Mouse (Mus musculus) adrenal gland, adult 8-10 months (tissue): ENCODE measurements around the gene Dnajb5. TPM values are rescaled to one million over a fixed set of nuclear protein-coding genes. Genes with fewer than 3 reads are reported as not detected.
"Not testable (repeated sequence)": the region's sequence is repeated elsewhere in the genome, so short reads cannot be mapped to it uniquely, and the experiment has no call there.

Experiments used
- DNase-seq: peaks from one replicate; pipeline ENCODE4 v3.0.0; 2022
- total RNA-seq, 4 experiments: library from RNA; stranded (reverse); gene quantifications; 2 replicates each; pipeline ENCODE4 v1.2.4; 2022

The Dnajb5 gene
- total RNA-seq, 4 experiments from 2014 or later: 12.9 to 20.5 (median 18.2) TPM

GRCm38 (mm10) chr4:42973868-42974267 lies 24.3 kb downstream of the Dnajb5 start:
- DNase-seq: no peak

GRCm38 (mm10) chr4:42978062-42978461 lies 28.4 kb downstream of the Dnajb5 start:
- DNase-seq: no peak

- not testable (repeated sequence) for DNase-seq
These were observed 30.9 kb downstream of the Dnajb5 start for GRCm38 (mm10) chr4:42980467-42980866.

GRCm38 (mm10) chr4:42988296-42988695 lies 38.7 kb downstream of the Dnajb5 start:
- no peak for DNase-seq

GRCm38 (mm10) chr4:42998022-42998421 lies 48.4 kb downstream of the Dnajb5 start:
- DNase-seq: no peak

DNA sequence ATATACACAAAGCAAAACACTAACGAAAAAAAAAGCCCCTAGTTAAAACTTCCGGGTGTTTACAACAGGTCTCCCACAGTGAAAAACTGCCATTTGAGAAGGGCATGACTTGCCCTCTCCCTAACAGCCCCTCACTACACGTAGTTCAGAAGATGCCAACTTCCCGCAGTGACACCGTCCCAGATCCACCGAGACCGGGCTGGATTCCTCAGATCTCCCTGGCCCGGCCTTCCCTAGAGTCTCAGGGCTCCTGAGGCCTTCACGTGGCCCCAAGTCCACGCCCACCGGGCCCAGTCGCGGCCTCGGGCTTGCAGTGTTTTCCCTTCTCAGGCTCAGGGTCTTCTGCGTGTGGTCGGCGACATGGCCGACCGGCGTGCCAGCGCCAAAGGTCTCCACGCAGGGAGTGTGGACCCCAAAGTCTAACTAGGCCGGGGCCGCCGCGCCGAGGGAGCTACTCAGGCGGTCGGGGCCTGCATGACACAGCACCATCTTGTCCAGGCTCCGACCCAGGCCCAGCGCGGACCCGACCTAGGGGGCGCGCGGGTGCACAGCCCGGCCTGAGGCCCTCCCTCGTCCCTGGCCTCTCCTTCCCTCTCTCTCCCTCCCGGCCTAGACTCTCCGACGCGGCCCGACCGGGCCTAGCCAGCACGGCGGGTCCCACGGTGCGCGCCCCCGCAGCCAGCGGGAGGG lies 50.0 kb downstream of the Dnajb5 start:
- DNase-seq: peak; percentile 80

DNA sequence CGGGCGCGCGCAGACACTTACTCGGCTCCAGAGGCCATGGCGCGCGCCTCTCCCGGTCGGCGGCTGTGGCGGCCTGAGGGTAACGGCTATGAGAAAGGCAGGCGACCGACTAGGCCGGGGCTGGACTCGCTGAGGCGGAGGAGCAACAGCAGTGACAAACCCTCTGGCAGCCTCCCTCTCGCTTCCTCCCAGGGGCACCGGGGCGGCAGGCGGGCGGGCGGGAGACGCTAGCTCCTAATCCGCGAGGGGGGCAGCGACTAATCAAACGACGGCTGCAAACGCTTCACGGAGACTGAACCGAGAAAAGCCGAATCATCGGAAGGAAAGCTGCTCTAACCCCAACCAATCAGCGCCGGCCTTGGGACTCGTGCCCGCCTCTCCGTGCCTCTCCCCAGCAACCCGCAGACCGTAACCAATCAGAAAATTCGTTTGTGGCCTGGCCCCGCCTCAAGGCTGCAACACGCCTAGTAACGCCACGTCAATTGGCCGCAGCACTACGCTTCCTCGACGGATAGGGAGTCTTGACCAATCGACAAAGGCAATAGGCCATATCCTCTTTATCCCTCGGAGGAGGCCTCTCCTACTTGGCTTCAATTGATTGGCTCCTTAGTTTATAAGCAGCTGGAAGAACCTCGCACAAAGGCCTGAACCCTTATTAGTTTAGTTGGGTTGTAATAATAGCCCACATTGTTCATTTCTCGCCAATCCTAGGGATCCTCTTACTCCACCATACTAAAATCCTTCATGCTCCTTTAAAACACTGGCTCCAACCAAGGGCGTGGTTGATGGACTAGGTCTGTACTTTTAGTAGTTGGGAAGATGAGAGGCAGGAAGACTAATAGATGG lies 50.8 kb downstream of the Dnajb5 start, which contains the start of gene Vcp:
TSS of gene Vcp (minus strand) at position 367 of the 846 bp plus-strand sequence.
- peak; percentile 99 for DNase-seq

GRCm38 (mm10) chr4:43001272-43001671 lies 51.7 kb downstream of the Dnajb5 start:
- no peak for DNase-seq

DNA sequence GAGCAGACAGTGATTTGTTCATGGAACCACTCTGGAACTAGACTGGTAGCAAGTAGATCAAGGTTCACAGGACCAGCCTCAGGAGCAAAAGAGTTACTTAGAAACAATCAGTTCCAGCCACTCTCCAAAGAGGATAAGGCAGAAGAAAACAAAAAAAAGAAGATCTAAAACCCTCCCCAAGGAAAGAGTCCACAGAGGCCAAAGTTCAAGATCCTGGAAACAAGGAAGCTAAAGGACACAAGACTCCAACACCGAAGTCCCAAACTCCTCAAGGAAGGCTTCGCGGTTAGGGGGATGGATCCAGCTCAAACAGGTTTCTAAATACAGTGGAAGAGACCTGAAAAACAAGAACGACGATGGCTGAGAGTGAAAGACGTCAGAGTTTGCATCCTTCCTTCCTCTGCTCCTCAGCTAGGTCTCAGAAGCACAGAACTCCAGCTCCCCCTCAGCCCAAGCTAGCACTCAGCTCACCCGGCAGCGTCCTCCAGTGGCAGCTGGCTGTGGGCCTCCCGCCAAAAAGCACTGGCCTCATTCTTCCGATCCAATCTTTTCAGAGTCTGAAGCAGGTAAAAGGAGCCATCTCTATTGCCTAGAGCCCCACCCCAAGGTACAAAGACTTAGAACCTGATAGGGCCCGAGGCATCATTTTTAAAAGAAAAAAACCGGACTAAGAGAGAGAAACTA lies 53.3 kb downstream of the Dnajb5 start:
- no peak for DNase-seq

GRCm38 (mm10) chr4:43004951-43005350 lies 55.3 kb downstream of the Dnajb5 start:
- no peak for DNase-seq

GRCm38 (mm10) chr4:43005765-43006164 lies 56.2 kb downstream of the Dnajb5 start:
- DNase-seq: no peak

Other genes starting within 250 kb of the Dnajb5 start
- 1 to 10 TPM in 1 of 4 experiments, under 1 TPM in 1, not detected in 2; 0.67 to 1.4 TPM for gene 4930578G10Rik, start 214.3 kb upstream of the Dnajb5 start, total RNA-seq
- gene Ccl19, start 193.2 kb upstream of the Dnajb5 start, total RNA-seq: 1 to 10 TPM; 1.8 to 7.0 (median 3.1) TPM
- gene Ccl21a, start 175.8 kb upstream of the Dnajb5 start, total RNA-seq: 10 to 100 TPM in 1 of 4 experiments, 1 to 10 TPM in 3; 4.1 to 10.2 (median 6.4) TPM
- not detected for gene Fam205a1, start 95.9 kb upstream of the Dnajb5 start, total RNA-seq
- under 1 TPM; 0.14 to 0.52 (median 0.22) TPM for gene Gm12394, start 93.0 kb upstream of the Dnajb5 start, total RNA-seq
- not detected for gene Fam205c, start 75.6 kb upstream of the Dnajb5 start, total RNA-seq
- gene Phf24, start 33.2 kb upstream of the Dnajb5 start, total RNA-seq: 1 to 10 TPM; 3.1 to 4.5 (median 3.8) TPM
- not detected for gene 1700022I11Rik, start 19.8 kb downstream of the Dnajb5 start, total RNA-seq
- gene Vcp, start 50.7 kb downstream of the Dnajb5 start, total RNA-seq: 100 to 1,000 TPM; 290 to 420 (median 339) TPM
- 10 to 100 TPM in 2 of 4 experiments, 1 to 10 TPM in 2; 8.0 to 17.8 (median 12.5) TPM for gene Fancg, start 60.7 kb downstream of the Dnajb5 start, total RNA-seq
- 10 to 100 TPM; 14.8 to 30.8 (median 22.5) TPM for gene Pigo, start 76.0 kb downstream of the Dnajb5 start, total RNA-seq
- gene Stoml2, start 81.9 kb downstream of the Dnajb5 start, total RNA-seq: 100 to 1,000 TPM; 204 to 262 (median 242) TPM
- gene Fam214b, start 96.4 kb downstream of the Dnajb5 start, total RNA-seq: 10 to 100 TPM; 49.5 to 64.9 (median 61.1) TPM
- 10 to 100 TPM; 17.2 to 33.9 (median 22.9) TPM for gene Unc13b, start 109.1 kb downstream of the Dnajb5 start, total RNA-seq